Mouse (Mus musculus): ENCODE results near the gene Patj.

DNA sequence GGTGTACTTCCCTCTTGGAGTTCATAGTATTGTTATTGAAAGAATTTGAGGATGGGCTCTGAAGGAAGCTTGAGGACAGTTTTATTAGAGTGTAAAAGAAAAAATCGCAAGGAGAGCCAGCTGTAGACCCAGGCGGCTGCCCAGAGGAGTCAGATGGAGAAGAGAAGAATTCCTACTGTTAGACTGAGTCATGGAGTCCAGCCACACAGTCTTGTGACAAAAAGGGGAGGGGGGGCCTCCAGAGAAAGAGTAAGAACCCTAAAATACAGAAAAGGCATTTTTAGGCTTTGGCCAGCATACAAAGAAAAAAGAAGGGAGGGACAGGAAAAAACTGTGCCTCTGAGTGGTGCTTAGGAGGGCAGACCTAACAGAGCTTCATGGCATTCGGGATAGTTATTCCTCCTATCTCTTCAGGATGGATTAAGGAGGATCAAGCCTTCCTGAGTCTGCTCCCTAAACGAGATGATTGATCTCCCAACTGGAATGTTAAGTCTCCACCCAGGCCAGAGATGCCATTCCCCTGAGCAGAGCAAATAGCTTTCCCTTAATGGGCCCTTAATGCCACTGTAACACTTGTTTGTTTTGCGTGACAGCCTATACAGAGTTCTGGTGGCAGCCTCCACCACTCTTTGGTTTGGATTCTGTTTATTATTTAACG is 5.5 kb downstream of the Patj start:
- TF ChIP-seq CTCF (conservative IDR thresholded peaks at IDR 0.05; ENCODE audit: low read length) (no peak), POU5F1 (IDR thresholded peaks at IDR 0.05; ENCODE audit: borderline replicate concordance, low read length) (no peak), NANOG (IDR thresholded peaks at IDR 0.05; ENCODE audit: borderline replicate concordance, low read length) (no peak)

Measured in E14TG2a.4 (cell line).